Mouse (Mus musculus): Measurements from ENCODE around the gene Nek8. TPM values are rescaled to one million over a fixed set of nuclear protein-coding genes. Genes with fewer than 3 reads are reported as not detected.
A peak's percentile ranks its signal among the peaks of the same experiment; 100 is the strongest.

Nek8 gene
- total and polyA plus RNA-seq, 3 experiments, result 7.1 to 8.3 (median 7.4) TPM

GRCm38 (mm10) chr11:78176905-78177331 is 443 bp upstream of the Nek8 start (continued):
- peak; percentile 84 for TF ChIP-seq MXI1 (IDR thresholded peaks at IDR 0.05; ENCODE audit: low read depth, low read length)
- TF ChIP-seq MYC (IDR thresholded peaks at IDR 0.05; ENCODE audit: low read depth, low read length), result 0 out of 2 replicates have a peak, but pooled peaks have one; percentile 64
- TF ChIP-seq BHLHE40 (IDR thresholded peaks at IDR 0.05; ENCODE audit: low read depth, low read length), result peak; percentile 71
- peak; percentile 95 for TF ChIP-seq IRF4 (IDR thresholded peaks at IDR 0.05; ENCODE audit: low read depth, low read length)
- peak; percentile 20; the same call in 1 of the 2 replicates for TF ChIP-seq ELF1 (IDR thresholded peaks at IDR 0.05; ENCODE audit: low read depth, low read length)
- TF ChIP-seq ZMIZ1 (IDR thresholded peaks at IDR 0.05; ENCODE audit: low read depth, low read length), result no peak
- peak; percentile 67; the same call in 1 of the 2 replicates for TF ChIP-seq TBP (conservative IDR thresholded peaks at IDR 0.05; ENCODE audit: low read depth, low read length)
- peak; percentile 92 for TF ChIP-seq MEF2A (IDR thresholded peaks at IDR 0.05; ENCODE audit: borderline replicate concordance, low read depth, low read length)
- peak; percentile 80 for TF ChIP-seq RCOR1 (conservative IDR thresholded peaks at IDR 0.05; ENCODE audit: low read depth, low read length)
- TF ChIP-seq RAD21 (IDR thresholded peaks at IDR 0.05; ENCODE audit: low read depth, low read length), result no peak
- 0 out of 2 replicates have a peak, but pooled peaks have one; percentile 56 for TF ChIP-seq UBTF (IDR thresholded peaks at IDR 0.05; ENCODE audit: low read depth, low read length)
- peak; percentile 59; the same call in 1 of the 2 replicates for TF ChIP-seq MAFK (IDR thresholded peaks at IDR 0.05; ENCODE audit: insufficient replicate concordance, low read length)

- in situ Hi-C loops (cut with MboI; ENCODE audit: low pct_ligation_motif_present, low pct_unique_long_range_greater_than_20kb, low sequenced_read_pairs) (loop anchor here (5.0 to 10.0 kb wide), 3 partner anchors 119 to 349 kb away; no protein-coding TSS in a partner anchor), dilution Hi-C loops (cut with MboI; ENCODE audit: extremely low pct_ligation_motif_present, extremely low pct_unique_long_range_greater_than_20kb, low sequenced_read_pairs) (no loop called here)
- Histone ChIP-seq H3K36me3 (replicated peaks in 1 of 2; ENCODE audit: control insufficient read depth in 1 of 2, insufficient read depth in 1 of 2, low read length in 1 of 2) (peaks cover 17 to 39% of the 10 kb centered on the region in 2 experiments), H3K27ac (ENCODE audit: insufficient read depth, low read depth) (peak overlapping the region; percentile 94), H3K79me2 (replicated peaks; ENCODE audit: control insufficient read depth, extremely low read depth, insufficient read depth, poor library complexity, severe bottlenecking) (peaks cover 15% of the 10 kb centered on the region), H3K27me3 (replicated peaks) (no peaks in the 10 kb centered on the region), H3K4me2 (ENCODE audit: insufficient read depth, low read depth, poor library complexity, severe bottlenecking) (peak overlapping the region; percentile 73), H3K9ac (ENCODE audit: insufficient read depth, low read depth) (no peak overlapping the region), H3K4me1 (ENCODE audit: control insufficient read depth in 1 of 2, insufficient read depth in 2 of 2) (peaks cover 7 to 64% of the 10 kb centered on the region in 2 experiments), H3K9me3 (replicated peaks; ENCODE audit: low read length) (peaks cover 2% of the 10 kb centered on the region), H3K4me3 (replicated peaks in 1 of 3; ENCODE audit: low read depth in 2 of 3, low read length in 2 of 3, poor library complexity in 1 of 3) (peak overlapping the region; percentile 65 to 72 (median 66))
- peak; percentile 74 for DNase-seq (ENCODE audit: extremely low read depth)
- TF ChIP-seq E2F4 (IDR thresholded peaks at IDR 0.05; ENCODE audit: insufficient replicate concordance, low read depth, low read length), result 0 out of 2 replicates have a peak, but pooled peaks have one; percentile 13
- peak; percentile 42; the same call in 1 of the 2 replicates for TF ChIP-seq TCF12 (IDR thresholded peaks at IDR 0.05; ENCODE audit: low read depth, low read length)
- TF ChIP-seq IRF4 (IDR thresholded peaks at IDR 0.05; ENCODE audit: low read depth, low read length), result peak; percentile 85
- no peak for TF ChIP-seq PAX5 (IDR thresholded peaks at IDR 0.05; ENCODE audit: low read length)
- no peak; the same call in 1 of the 2 replicates for TF ChIP-seq HCFC1 (IDR thresholded peaks at IDR 0.05; ENCODE audit: low read depth, low read length)
- TF ChIP-seq JUND (conservative IDR thresholded peaks at IDR 0.05; ENCODE audit: low read depth, low read length), result peak; percentile 80
- TF ChIP-seq GABPA (IDR thresholded peaks at IDR 0.05; ENCODE audit: insufficient replicate concordance, low read depth, low read length), result no peak
- TF ChIP-seq BHLHE40 (IDR thresholded peaks at IDR 0.05; ENCODE audit: low read depth, low read length), result no peak; the same call in 1 of the 2 replicates
- TF ChIP-seq POLR2AphosphoS2 (IDR thresholded peaks at IDR 0.05; ENCODE audit: low read depth, low read length), result no peak
- TF ChIP-seq SMC3 (IDR thresholded peaks at IDR 0.05; ENCODE audit: low read depth, low read length), result peak; percentile 27
- TF ChIP-seq CTCF (conservative IDR thresholded peaks at IDR 0.05 in 1 of 2, IDR thresholded peaks at IDR 0.05 in 1 of 2; ENCODE audit: low read depth in 2 of 2, low read length in 2 of 2), result peak; percentile 10 to 66; a peak in 2 of 4 replicates
- TF ChIP-seq KAT2A (IDR thresholded peaks at IDR 0.05; ENCODE audit: insufficient replicate concordance, low read length), result no peak
- peak; percentile 51; the same call in 1 of the 2 replicates for TF ChIP-seq JUN (IDR thresholded peaks at IDR 0.05; ENCODE audit: insufficient read depth, low read depth, low read length)
- TF ChIP-seq MYC (IDR thresholded peaks at IDR 0.05; ENCODE audit: low read depth, low read length), result peak; percentile 95
- peak; percentile 95 for TF ChIP-seq MEF2A (IDR thresholded peaks at IDR 0.05; ENCODE audit: borderline replicate concordance, low read depth, low read length)
- peak; percentile 67 for TF ChIP-seq MXI1 (IDR thresholded peaks at IDR 0.05; ENCODE audit: low read depth, low read length)
- no peak for TF ChIP-seq NRF1 (IDR thresholded peaks at IDR 0.05; ENCODE audit: low read depth, low read length)
- no peak for TF ChIP-seq ELF1 (IDR thresholded peaks at IDR 0.05; ENCODE audit: low read depth, low read length)
- TF ChIP-seq USF1 (IDR thresholded peaks at IDR 0.05; ENCODE audit: low read depth, low read length), result no peak
- TF ChIP-seq MAX (IDR thresholded peaks at IDR 0.05; ENCODE audit: low read length), result peak; percentile 77
- TF ChIP-seq ZNF384 (IDR thresholded peaks at IDR 0.05; ENCODE audit: low read depth, low read length), result peak; percentile 79
- peak; percentile 53 for TF ChIP-seq ETS1 (conservative IDR thresholded peaks at IDR 0.05; ENCODE audit: low read depth, low read length)
- TF ChIP-seq EP300 (IDR thresholded peaks at IDR 0.05; ENCODE audit: low read length), result peak; percentile 56; the same call in 1 of the 2 replicates
Observed at GRCm38 (mm10) chr11:78175771-78176401, 589 bp downstream of the Nek8 start.

All from CH12.LX (cell line).